Mouse (Mus musculus) kidney, adult 2 months (tissue): ENCODE results near the gene Dmgdh.

ENCODE experiments used
- CTCF ChIP-seq: fragments of 200-500 bp; conservative IDR thresholded peaks from 2 replicates; pipeline ENCODE4 v1.5.1; 2011; ENCODE audit warnings: low read depth, mild to moderate bottlenecking, control low read depth, low read length, moderate library complexity, mixed read lengths; ENCODE audit not compliant: insufficient read depth, insufficient read length
- POLR2A ChIP-seq: fragments of 200-500 bp; IDR thresholded peaks from one replicate; pipeline ENCODE4 v1.6.1; 2011; ENCODE audit warnings: low read depth, low read length, control low read depth

DNA sequence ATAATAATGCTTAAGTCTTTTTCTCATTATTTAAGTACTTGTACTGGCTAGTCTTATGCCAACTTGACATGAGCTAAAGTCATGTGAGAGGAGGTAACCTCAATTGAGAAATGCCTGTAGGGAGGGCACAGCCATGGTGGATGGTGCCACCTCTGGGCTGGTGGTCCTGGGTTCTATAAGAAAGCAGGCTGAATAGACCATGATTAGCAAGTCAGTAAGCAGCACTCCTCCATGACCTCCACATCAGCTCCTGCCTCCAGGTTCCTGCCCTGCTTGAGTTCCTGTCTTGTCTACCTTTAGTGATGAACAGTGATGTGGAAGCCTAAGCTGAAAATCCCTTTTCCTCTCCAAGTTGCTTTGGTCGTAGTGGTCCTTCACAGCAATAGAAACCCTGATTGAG is 16.6 kb downstream of the Dmgdh start:
- TF ChIP-seq POLR2A (no peak), CTCF (no peak)
